Mouse (Mus musculus): Measurements from ENCODE around the gene Vmn1r225. TPM values are rescaled to one million over a fixed set of nuclear protein-coding genes. Genes with fewer than 3 reads are reported as not detected.
"Not testable (repeated sequence)": the region's sequence is repeated elsewhere in the genome, so short reads cannot be mapped to it uniquely, and the experiment has no call there.

Gene Vmn1r225
- not detected in 2 replicates for polyA plus RNA-seq (2014; fragmentation: Nextera tagmentation; extraction: Ambion mirVana)

- no peaks in the 10 kb centered on the region for H3K36me3 ChIP-seq (ENCODE audit: control insufficient read depth, insufficient read depth, low read length)
- H3K4me2 ChIP-seq (replicated peaks; ENCODE audit: low read depth, low read length), result no peak within 1 kb of the TSS
- no peak for ATAC-seq (ENCODE audit: insufficient number of reproducible peaks, insufficient read depth, low FRiP score, low read depth)
- no peak within 1 kb of the TSS for H3K9ac ChIP-seq (replicated peaks; ENCODE audit: low read depth, low read length)
- no peaks in the 10 kb centered on the region for H3K27me3 ChIP-seq (ENCODE audit: control insufficient read depth, insufficient read depth, low read length)
- no peak within 1 kb of the TSS for H3K4me3 ChIP-seq (ENCODE audit: low read depth, low read length)
- no peak within 1 kb of the TSS for H3K27ac ChIP-seq (ENCODE audit: low read length)
- no peaks in the 10 kb centered on the region for H3K4me1 ChIP-seq (ENCODE audit: control insufficient read depth, insufficient read depth, low read length)
- H3K9me3 ChIP-seq (ENCODE audit: control insufficient read depth, low read depth, low read length), result no peaks in the 10 kb centered on the region
Measured at GRCm38 (mm10) chr17:20497858-20498257, at the start of gene Vmn1r225. Vmn1r225 (plus strand) TSS chr17:20498158.

- Histone ChIP-seq H3K9me3 (ENCODE audit: control insufficient read depth, low read depth, low read length) (no peaks in the 10 kb centered on the region; the same call in 1 of the 2 replicates), H3K4me1 (ENCODE audit: control insufficient read depth, insufficient read depth, low read length) (no peaks in the 10 kb centered on the region), H3K27me3 (ENCODE audit: control insufficient read depth, insufficient read depth, low read length) (no peaks in the 10 kb centered on the region), H3K27ac (ENCODE audit: low read length) (no peak overlapping the region), H3K4me3 (ENCODE audit: low read depth, low read length) (no peak overlapping the region), H3K9ac (replicated peaks; ENCODE audit: low read depth, low read length) (no peak overlapping the region), H3K36me3 (ENCODE audit: control insufficient read depth, insufficient read depth, low read length) (no peaks in the 10 kb centered on the region), H3K4me2 (replicated peaks; ENCODE audit: low read depth, low read length) (no peak overlapping the region)
- WGBS, result 73% methylated on average over 3 of the region's 3 CpGs
- no peak for ATAC-seq (ENCODE audit: insufficient number of reproducible peaks, insufficient read depth, low FRiP score, low read depth)
Measured at GRCm38 (mm10) chr17:20473311-20473710, 24.6 kb upstream of the Vmn1r225 start.

GRCm38 (mm10) chr17:20481231-20481630 is 16.7 kb upstream of the Vmn1r225 start, which contains the start of gene Vmn2r108:
Vmn2r108 (minus strand) TSS chr17:20481331.
- Histone ChIP-seq H3K27me3 (ENCODE audit: control insufficient read depth, insufficient read depth, low read length) (no peaks in the 10 kb centered on the region), H3K4me3 (ENCODE audit: low read depth, low read length) (no peak within 1 kb of the TSS), H3K9ac (replicated peaks; ENCODE audit: low read depth, low read length) (no peak within 1 kb of the TSS), H3K36me3 (ENCODE audit: control insufficient read depth, insufficient read depth, low read length) (no peaks in the 10 kb centered on the region), H3K4me1 (ENCODE audit: control insufficient read depth, insufficient read depth, low read length) (no peaks in the 10 kb centered on the region), H3K4me2 (replicated peaks; ENCODE audit: low read depth, low read length) (no peak within 1 kb of the TSS), H3K27ac (ENCODE audit: low read length) (no peak within 1 kb of the TSS), H3K9me3 (ENCODE audit: control insufficient read depth, low read depth, low read length) (no peaks in the 10 kb centered on the region)
- ATAC-seq (ENCODE audit: insufficient number of reproducible peaks, insufficient read depth, low FRiP score, low read depth), result no peak

- not testable (repeated sequence) for H3K27me3 ChIP-seq (ENCODE audit: control insufficient read depth, insufficient read depth, low read length); H3K9ac ChIP-seq (replicated peaks; ENCODE audit: low read depth, low read length); H3K4me1 ChIP-seq (ENCODE audit: control insufficient read depth, insufficient read depth, low read length); ATAC-seq (ENCODE audit: insufficient number of reproducible peaks, insufficient read depth, low FRiP score, low read depth); H3K4me3 ChIP-seq (ENCODE audit: low read depth, low read length); H3K27ac ChIP-seq (ENCODE audit: low read length); H3K4me2 ChIP-seq (replicated peaks; ENCODE audit: low read depth, low read length); H3K9me3 ChIP-seq (ENCODE audit: control insufficient read depth, low read depth, low read length); H3K36me3 ChIP-seq (ENCODE audit: control insufficient read depth, insufficient read depth, low read length)
Measured at GRCm38 (mm10) chr17:20508247-20508646, 10.3 kb downstream of the Vmn1r225 start.

Other genes with a start within 250 kb of the Vmn1r225 start
- not detected in 2 replicates for gene Vmn2r106, start 212.6 kb upstream of the Vmn1r225 start, polyA plus RNA-seq (2014; fragmentation: Nextera tagmentation; extraction: Ambion mirVana)
- not detected in 2 replicates for gene Vmn2r107, start 152.9 kb upstream of the Vmn1r225 start, polyA plus RNA-seq (2014; fragmentation: Nextera tagmentation; extraction: Ambion mirVana)
- gene Vmn1r224, start 84.0 kb upstream of the Vmn1r225 start, polyA plus RNA-seq (2014; fragmentation: Nextera tagmentation; extraction: Ambion mirVana), result not detected in 2 replicates
- gene Vmn2r108, start 16.8 kb upstream of the Vmn1r225 start, polyA plus RNA-seq (2014; fragmentation: Nextera tagmentation; extraction: Ambion mirVana), result not detected in 2 replicates
- not detected in 2 replicates for gene Vmn2r109, start 66.6 kb downstream of the Vmn1r225 start, polyA plus RNA-seq (2014; fragmentation: Nextera tagmentation; extraction: Ambion mirVana)
- gene Vmn2r110, start 98.3 kb downstream of the Vmn1r225 start, polyA plus RNA-seq (2014; fragmentation: Nextera tagmentation; extraction: Ambion mirVana), result 0.06 TPM in 1 of 2 replicates, not detected in the other
- gene Fpr-rs3, start 126.7 kb downstream of the Vmn1r225 start, polyA plus RNA-seq (2014; fragmentation: Nextera tagmentation; extraction: Ambion mirVana), result not detected in 2 replicates
- gene Vmn1r226, start 184.7 kb downstream of the Vmn1r225 start, polyA plus RNA-seq (2014; fragmentation: Nextera tagmentation; extraction: Ambion mirVana), result not detected in 2 replicates
- not detected in 2 replicates for gene Vmn1r227, start 231.7 kb downstream of the Vmn1r225 start, polyA plus RNA-seq (2014; fragmentation: Nextera tagmentation; extraction: Ambion mirVana)